Mouse (Mus musculus): ENCODE results near the gene Tnfrsf1a. TPM values are rescaled to one million over a fixed set of nuclear protein-coding genes. Genes with fewer than 3 reads are reported as not detected.

Tnfrsf1a gene
- total RNA-seq, 2 experiments from 2014 or later: 63.3 to 65.2 TPM

DNA sequence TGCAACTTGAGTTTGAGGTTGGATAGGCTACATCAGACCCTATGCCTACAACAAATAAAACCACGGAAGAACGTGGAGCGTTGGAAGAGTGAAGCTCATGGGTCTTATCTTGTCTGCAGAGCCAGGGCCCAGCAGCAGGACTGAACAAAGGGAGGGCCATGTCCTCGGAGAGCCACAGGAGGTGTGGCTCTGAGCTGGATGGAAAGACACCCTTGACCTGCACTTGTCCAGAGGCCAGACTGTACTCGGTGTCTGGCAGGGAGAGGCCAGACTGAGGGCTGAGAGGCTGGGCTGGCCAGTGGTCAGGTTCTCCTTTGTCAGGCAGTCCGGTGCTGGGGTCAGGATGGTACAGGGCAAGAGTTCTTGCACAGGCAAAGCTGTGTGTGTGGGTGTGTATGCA lies 23.8 kb upstream of the Tnfrsf1a start:
- no peak for DNase-seq

DNA sequence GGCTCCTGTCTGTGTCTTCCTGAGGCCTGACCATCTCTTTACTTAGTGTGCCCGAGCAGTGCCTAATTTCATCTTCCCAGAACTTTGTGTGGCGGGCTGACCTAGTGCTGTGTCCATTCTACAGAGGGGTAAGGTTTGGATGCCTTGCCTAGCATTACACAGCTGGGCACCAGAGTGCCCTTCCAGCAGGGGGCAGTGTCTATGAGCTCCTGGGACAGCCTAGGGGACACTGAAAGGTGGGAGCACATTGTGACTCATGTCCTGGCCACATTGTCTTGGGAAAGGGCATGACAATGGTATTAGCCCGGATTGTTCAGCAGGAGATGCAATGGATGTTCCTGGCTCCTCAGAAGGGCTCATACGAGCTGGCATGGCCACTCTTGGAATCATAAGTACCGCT lies 20.9 kb upstream of the Tnfrsf1a start:
- peak; percentile 59 for DNase-seq

DNA sequence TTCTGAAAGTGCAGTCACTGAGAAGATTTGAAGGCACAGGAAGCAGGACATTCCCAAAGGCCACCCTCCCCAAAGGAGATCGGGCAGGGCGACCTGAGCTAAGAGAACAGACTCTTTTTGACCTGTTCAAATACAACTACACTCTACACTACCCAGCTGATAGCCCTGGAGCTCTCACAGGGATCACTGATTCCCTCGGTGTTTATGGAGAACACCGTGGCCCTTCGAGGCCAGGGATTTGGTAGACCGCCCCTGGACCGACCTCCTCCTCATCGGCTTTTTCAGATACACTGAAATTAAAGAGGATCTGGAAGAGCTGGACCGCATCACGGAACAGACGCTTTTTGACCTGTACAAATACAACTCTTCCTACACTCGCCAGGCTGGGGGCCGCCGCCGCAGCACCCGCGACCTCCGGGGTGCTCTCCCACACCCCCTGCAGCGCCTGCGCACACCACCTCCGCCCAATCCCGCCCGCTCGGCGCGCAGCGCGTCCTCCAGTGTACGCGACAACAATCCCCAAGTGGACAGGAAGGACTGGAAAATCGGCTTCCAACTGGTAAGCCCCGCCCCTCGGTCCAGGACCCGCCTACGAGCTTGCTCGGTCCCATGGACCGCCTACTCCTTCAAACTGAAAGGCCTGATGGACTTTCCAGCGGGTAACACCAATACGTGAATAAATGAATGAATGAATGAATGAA lies 18.4 kb upstream of the Tnfrsf1a start:
- peak; percentile 94 for DNase-seq

DNA sequence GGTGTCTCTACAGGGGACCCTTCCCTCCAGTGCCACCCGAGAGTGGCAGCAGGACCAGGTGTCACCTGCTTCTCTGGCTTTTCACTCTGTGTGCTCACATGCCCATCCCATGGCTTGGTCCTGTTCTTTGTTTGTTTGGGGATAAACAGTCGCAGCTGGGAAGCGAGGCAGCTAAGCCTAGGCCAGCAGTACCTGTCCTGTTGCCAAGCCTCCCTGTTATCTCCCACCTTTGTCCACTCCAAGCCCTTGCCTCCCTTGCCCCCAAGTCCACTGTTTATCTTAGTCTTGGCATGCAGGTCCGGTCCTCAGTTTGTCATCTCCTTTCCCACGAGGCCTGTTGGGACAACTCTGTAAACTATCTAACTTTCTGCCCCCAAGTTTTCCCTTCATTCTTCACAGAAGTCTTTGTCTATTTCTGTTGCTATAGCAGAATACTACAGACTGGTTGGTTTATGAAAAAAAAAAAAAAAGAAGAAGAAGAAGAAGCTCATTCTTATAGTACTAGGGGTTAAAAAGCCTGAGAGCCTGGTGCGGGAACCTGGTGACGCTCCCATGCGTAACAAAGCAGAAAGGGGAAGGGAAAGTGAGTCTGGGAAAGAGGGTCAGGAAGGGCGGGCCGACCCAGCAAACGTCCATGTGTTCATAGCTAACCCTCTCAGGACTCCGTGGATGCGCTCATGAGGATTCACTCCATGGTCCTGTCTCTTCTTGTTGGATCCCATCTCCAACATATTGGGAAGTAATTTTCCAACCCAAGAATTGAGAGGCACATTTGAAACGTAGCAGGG lies 15.9 kb upstream of the Tnfrsf1a start:
- no peak for DNase-seq

DNA sequence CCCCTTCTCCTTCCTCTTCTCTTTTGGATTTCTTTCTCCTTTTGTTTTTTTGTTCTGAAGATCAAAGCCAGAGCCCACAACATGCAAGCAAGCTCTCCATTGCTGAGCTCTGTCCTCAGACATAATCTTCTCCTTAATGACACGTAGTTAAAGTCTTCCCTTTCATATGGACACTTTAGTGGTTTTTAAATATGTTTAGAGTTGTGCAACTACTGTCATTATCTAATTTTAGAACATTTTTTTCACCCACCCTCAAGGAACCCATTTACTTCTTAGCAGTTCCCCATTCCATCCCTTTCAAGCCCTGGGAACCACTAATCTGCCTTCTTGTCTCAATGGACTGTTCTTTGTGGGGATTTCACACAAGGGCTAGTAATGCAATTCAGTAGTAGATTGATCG lies 14.8 kb upstream of the Tnfrsf1a start:
- DNase-seq: no peak

DNA sequence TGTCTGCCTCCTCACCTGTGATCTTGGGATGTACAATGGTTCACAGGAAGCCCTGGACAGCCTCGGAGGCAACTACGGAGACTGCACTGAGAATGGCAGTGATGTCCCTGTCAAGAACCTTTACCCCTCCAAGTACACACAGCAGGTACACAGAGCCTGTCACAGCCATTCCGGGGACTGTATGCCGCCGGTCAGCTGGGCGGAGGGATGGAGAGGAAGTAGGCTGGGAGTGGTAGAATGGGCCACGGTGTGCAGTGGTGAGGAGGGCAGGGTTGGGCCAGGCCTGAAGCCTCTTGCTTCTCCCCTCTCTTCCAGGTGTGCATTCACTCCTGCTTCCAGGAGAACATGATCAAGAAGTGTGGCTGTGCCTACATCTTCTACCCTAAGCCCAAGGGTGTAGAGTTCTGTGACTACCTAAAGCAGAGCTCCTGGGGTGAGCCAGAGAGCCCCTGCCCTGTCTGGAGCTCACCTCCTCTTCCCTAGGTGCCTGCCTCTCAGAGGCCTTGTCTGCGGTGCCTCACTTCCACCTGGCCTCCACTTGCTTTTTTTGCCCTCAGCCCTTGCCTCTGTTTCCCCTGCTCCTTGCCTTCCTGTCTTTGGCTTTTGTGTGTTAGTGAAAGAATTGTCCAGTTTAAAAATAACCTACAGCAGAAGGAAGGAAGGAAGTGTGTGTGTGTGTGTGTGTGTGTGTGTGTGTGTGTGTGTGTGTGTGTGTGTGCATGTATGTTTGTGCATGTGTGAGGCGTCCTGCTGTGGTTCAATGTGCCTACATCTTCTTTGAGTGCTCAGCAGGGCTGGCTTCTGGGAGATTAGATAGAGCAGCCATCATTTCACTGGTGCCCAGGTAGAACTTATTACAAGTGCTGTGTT lies 10.1 kb upstream of the Tnfrsf1a start:
- no peak for DNase-seq

DNA sequence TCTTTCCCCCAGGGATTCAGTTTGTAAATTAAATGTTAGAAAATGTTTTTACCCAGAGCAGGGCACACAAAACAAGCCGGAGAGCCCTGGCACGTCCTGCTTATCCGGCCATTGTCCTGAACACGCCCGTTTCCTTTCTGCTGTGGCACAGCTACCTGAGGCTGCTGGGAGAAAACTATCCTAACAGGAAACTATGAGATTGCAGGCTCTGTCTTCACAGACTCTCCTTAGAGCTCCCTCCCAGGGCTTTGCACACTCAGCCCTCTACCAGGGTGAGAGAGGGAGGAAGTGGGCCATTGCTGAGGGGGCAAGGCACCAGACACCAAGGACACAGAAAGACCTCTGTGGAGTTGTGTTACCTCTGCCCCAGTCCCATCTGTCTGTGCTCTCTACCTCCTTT lies 8.9 kb upstream of the Tnfrsf1a start:
- DNase-seq: no peak

DNA sequence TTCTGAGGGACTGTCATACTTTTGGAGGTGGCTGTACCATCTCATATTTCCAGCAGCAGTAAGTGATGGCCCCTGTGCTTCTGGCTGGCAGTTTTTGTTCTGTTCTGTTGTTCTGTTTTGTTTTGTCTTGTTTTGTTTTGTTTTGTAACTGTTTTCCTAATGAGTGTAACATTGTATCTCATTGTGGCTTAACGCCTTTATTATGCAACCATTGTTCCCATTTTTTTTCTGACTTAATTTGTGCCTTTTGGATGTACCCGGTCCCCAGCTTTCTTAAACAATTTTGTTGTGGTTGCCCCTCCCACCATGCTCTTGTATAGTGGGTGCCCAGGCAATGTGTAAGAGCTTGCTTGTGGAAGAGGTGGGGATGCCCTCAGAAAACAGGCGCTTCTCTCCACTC lies 7.0 kb upstream of the Tnfrsf1a start:
- DNase-seq: no peak

DNA sequence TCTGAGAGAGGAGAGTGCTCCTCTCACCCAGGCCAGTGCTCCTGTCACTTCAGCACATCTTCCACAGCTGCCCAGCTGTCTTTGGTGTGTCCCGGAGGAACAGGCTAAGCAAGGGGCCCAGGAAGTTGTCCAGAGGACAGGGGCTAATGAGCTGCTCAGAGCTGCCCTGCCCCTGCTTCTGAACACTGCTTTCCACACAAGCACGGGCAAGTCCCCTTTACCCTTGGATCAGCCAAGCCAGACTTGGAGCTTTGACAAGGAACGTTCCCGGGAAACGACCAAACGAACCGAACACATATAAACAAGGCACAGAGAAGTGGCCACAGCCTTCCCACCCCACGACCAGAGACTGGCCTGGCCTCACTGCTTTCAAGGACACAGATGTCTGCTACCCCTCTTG lies 5.1 kb upstream of the Tnfrsf1a start:
- DNase-seq: peak; percentile 48

DNA sequence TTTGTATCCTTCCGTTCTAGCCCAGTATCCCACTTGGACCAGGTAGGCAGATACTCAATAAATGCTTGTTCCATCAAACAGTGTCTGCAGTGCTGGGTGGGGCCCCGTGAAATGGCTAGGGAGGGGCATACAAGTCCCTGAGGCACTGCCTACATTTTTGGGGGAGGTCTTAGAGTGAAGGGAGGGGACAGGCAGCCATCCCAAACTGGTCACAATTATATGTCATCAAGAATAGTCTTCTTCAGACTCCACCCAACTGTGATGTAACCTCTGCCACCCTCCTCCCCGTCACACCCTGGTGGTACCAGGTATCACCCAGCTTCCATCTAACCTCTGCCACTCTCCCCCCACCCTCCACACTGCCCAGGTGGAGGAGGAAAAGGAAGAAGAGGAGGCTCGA lies 4.3 kb upstream of the Tnfrsf1a start:
- no peak for DNase-seq

DNA sequence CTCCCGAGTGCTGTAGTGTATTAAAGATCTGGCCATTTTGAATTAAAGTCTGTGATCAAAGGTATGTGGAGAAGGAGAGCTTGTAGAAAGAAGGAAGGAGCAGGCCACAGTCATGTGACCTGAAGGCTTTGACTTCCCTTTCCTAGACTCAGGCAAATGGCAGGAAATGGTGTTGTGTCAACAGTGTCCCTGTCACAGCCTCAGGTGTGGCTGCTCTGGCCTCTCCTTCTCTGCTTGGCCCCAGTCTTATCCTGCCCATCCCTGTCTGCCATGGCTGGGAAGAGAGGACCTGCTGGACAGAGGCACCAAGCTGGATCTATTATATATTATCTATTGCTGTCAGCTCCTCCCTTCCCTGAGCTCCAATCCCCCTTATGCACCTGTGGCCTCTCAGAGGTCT lies 3.5 kb upstream of the Tnfrsf1a start:
- no peak for DNase-seq

DNA sequence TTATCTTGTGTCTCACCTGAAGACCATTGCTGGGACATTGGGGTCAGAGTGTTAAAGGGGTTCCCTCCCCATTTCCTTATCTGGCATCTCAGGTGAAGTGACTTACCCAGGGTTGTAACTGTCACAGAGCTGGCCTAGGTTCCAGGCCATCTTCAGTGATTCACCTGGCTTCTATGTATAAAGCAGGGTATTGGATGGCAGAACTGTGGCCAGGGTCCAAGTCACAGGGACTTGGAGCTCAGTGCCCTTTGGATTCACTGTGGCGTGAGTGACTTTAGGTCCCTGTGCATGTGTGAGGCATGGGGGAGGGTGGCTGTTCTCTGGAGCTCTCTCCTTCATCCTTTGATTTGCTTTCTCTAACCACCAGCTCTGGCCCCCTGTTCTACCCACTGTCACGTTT lies 3.1 kb upstream of the Tnfrsf1a start:
- no peak for DNase-seq

DNA sequence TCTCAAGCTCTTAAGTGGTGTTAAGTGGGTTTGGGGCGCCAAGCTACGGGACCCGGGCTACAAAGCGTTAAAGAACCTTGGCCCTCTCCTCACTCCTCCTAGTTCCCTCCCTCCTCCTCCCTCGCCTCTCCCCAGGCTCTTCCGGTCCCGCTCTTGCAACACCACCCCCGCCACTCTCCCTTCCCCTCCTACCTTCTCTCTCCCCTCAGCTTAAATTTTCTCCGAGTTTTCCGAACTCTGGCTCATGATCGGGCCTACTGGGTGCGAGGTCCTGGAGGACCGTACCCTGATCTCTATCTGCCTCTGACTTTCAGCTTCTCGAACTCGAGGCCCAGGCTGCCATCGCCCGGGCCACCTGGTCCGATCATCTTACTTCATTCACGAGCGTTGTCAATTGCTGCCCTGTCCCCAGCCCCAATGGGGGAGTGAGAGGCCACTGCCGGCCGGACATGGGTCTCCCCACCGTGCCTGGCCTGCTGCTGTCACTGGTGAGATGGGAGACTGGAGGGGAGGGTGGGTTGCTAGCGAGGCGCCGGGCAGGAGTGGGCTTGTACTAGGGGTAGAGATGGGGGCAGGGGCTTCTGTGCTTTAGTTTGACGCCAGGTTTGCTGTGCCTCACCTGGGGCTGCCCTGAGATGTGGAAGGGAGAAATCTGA lies 541 bp downstream of the Tnfrsf1a start:
- peak; percentile 71 for DNase-seq

DNA sequence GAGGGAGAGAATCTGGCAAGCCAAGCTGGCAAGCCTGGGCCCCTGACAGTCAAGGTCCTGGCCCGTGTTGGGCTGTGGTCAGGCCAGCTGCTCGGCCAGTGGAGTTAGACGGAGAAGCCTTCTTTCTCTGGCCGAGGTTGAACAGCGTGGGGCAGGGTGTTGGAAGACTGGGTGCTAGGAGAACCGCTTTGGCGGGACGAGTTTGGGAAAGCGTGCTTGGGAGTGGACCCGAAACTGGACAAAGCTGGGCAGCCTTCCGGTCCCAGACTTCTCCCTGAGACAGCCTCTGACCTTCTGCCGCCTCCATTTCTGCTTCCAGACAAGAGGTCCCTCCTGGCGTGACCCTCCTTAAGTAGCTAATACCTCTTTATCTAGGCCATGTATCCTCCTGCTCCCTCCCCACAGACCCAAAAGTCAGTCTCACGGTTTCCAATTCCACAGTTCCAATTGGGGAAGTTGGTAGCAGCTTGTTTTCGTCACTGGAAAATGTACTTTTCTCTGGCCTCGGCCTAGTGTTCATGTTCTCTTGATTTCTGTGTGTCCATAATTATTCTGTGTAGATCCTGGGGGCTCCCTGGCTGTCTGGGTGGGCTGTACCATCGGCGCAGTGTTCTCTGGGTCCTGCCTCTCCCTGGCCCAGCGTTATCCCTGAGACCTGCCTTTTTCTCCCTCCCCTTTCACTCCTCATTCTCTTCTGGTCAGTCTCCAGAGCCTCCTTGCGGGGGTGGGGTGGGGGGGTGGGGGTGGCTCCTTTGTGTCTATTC lies 1.3 kb downstream of the Tnfrsf1a start:
- peak; percentile 42 for DNase-seq

DNA sequence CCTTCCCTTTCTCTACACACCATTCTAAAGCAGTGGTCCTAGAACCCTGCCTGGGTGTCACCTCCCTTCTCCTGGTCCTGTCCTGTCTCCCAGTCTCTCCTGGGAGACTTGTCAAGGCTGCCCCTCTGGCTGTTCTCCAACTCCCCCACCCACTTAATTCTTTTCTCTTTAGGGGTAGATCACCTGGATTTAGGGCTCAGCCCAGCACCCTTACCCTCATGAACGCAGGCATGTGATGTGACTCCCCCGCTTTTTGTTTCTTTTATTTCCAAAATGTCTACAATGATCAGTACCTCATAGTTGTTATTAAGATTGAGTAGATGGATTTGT lies 1.8 kb downstream of the Tnfrsf1a start:
- no peak for DNase-seq

DNA sequence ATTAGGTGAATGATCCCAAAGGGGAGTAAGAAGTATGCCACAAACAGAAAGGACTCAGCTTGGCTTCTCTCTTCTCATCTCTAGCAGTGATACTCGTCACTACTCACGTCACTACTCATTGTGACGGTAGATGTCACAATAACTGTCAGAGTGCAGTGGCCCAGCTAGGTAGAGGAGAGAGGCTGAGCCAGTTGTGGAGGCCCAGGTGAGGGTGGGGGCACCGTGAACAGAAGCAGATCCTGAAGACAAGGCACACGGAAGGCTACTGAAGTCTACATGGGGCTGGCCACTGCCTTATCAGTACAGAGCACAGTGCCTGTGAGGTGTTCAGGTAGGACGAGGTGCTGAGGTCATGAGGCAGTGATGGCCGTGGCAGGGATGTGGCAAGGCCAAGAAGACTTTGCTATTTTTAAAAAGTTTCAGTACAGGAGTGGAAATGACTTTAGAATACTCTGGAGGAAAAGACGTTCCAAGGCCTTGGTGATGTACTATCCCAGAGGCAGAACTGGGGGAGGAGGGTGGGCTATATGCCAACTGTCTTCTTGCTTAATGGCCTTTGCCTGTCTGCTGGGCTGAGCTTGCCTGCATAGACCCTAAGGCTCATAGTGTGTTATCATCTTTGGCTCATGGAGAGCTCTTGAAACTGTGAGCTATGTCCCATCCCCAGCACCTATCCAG lies 2.3 kb downstream of the Tnfrsf1a start:
- DNase-seq: peak; percentile 68

DNA sequence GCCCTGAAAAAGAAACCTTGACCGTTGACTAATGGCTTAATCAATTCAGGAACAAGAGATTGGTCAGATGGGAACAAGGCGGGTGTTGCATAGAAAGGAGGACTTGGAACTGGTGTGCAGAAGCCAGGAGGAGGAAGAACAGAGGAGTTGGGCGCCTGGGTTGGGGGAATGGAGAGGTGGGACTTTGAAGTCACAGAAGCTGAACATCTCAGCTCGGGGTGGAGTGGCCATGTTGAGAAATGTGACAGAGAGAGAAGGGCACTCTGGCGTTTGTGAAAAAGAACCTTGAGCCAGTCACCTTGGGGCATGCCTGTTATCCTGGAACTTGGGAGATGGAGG lies 2.9 kb downstream of the Tnfrsf1a start:
- no peak for DNase-seq

DNA sequence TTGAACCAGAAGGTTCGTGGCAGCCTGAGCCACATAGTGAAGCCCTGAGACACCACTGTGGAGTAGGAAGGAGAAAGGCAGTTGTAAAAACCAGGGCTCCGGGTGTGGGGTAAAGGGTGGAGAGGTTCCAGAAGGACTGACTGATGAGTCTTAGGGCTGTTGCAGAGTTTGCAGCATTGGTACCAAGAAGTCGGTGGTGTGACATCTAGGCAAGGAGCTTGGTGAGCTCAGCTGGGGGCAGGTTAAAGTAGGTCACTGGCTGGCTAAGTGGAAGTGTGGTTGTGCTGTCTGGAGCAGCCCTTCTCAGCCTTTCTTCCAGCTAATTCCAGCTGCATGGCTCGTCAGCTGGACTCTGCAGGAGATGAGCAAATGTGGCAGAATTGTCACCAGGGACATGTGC lies 3.6 kb downstream of the Tnfrsf1a start:
- no peak for DNase-seq

DNA sequence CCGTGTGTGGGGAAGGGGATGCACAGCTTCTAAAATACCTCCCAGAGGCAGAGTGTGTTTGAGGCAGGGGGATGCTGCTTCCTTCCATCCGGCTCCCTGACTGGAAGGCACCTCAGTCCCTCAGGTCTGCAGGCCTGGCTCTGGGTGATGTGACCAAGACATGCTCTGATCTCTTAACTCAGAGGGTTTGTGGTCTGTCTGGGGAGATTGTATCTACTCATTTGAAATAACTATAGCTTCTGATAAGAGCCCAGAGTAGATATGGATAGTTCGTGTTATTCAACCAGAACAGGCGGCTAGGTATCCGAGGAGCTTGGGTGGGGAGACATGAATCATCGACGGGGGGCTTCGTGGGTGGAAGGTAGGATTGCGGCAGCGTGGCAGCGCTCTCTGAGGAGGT lies 4.1 kb downstream of the Tnfrsf1a start:
- DNase-seq: no peak

DNA sequence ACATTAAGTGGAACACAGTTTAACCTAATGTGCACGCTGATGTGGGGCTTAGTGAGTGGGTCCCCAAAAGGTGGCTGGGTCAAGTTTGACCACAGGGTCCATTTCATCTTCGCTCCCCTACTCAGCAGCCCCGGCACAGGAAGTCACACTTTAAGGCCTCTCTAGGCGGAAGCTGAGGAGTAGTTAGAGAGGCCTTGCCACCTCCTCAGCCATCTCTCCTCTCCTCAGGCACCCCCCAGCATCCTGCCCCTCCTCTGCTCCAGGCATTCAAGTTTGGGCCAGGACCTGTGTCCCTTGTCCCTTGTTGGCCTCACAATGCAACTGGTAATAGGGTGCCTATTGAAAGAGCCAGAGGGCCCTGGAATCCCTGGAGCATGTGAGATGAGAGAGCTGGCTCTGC lies 4.5 kb downstream of the Tnfrsf1a start:
- no peak for DNase-seq

DNA sequence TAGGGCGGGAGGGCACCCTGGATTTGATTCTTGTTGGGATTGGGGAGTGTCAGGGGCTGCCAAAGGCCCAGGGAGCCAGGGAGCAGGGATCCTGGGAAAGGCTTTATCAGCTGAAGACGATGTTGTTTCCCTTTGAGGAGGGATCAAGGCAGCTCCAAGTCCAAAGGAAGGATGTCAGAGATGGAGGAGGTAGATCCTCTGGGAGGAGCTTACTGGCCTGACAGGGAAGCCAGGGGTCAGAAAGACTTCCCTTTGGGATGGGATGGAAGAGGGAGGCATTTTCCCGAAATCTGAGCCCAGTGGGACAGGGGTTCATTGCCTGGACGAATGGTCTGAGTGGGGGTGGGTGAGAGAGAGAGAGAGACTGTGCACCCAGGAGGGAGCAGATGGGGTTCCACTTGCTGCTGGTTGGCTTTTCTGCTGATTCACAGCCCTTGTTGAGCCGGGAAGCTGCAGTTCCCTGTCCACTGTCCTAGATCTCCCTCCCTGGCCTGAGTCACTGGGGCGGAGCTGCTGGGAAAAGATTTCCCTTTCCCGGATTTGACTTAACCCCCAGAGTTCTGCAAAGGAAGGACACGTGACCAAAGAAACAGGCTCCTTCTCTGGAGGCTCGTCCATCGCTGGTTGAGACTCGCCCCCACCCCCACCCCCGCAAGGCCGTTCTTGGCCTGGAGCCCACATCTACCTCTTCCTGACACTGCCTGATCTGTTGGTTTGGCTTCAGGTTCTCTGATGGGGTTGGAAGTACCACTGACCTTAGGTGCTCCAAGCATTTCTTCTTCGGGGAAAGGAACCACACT lies 5.4 kb downstream of the Tnfrsf1a start:
- DNase-seq: peak; percentile 73

Measured in heart, postnatal 4 days (tissue).